Mouse (Mus musculus): Measurements from ENCODE around the gene Gm48551. TPM values are rescaled to one million over a fixed set of nuclear protein-coding genes. Genes with fewer than 3 reads are reported as not detected.
A peak's percentile ranks its signal among the peaks of the same experiment; 100 is the strongest.

Gene Gm48551
- total and polyA plus RNA-seq, 2 experiments from 2014 or later = 0.88 to 10.2 TPM

DNA sequence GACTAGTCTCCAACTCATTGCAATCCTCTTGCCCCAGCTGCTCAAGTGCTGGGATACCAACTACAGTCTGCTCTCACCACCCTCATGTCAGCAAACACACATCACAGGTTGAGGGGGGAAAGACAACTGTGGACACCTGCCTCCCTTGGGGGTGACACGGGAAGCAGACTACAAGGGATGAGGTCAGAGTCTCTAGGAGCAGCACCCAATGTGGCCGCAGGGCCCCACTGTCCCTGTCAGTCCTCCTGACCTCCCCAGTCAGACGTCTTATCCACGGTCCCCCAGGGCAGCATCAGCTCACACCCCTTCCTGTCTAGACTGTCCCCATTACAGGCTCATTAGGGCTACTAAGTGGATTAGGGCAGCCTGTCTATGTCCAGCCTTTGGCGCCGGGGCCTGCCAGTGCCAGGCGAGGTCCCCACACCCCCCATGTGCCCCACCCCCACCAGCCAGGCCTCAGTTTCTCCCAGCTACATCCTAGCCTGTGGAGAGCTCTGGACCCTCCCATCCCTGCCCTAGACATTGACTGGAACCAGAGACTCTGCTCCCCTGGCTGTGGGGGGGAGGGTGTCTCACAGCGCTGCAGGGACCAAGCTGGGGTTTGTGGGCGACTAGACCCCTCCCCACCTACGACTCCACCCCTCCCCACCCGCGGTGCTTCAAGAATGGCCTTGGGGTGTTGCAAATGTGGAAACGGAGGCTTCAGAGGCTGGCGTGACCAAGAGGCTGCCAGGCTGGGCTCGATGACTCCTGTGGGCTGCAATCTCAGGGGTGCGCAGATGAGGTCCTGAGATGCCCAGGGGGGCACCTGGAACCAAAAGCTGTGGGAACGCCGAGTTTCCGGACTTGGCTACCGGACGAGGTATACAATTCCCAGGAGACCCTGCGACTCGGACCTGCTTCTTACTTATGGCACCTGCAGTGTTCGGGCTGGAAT, 22.5 kb downstream of the Gm48551 start:
- no peak overlapping the region for H3K4me3 ChIP-seq (ENCODE audit: low read depth, low read length)
- DNase-seq (ENCODE audit: low spot score) (no peak), ATAC-seq (ENCODE audit: low FRiP score) (no peak)
- 36% methylated on average over 24 of the region's 24 CpGs for WGBS
- 0 out of 2 replicates have a peak, but pooled peaks cover 4% of the 10 kb centered on the region for H3K27me3 ChIP-seq (ENCODE audit: insufficient read depth, low read length)
- H3K27ac ChIP-seq (ENCODE audit: low read depth, low read length) = no peak overlapping the region
- H3K4me2 ChIP-seq (ENCODE audit: low read depth, low read length, poor library complexity, severe bottlenecking) = no peak overlapping the region
- 0 out of 2 replicates have a peak, but pooled peaks cover 3% of the 10 kb centered on the region for H3K4me1 ChIP-seq (ENCODE audit: insufficient read depth, low read length)
- H3K9ac ChIP-seq (replicated peaks; ENCODE audit: low read length, poor library complexity, severe bottlenecking) = no peak overlapping the region; the same call in 1 of the 2 replicates
- peaks cover 47% of the 10 kb centered on the region for H3K36me3 ChIP-seq (ENCODE audit: insufficient read depth, low read length)
- no peaks in the 10 kb centered on the region for H3K9me3 ChIP-seq (ENCODE audit: low read length)
- TF ChIP-seq CTCF (IDR thresholded peaks at IDR 0.05) = no peak

DNA sequence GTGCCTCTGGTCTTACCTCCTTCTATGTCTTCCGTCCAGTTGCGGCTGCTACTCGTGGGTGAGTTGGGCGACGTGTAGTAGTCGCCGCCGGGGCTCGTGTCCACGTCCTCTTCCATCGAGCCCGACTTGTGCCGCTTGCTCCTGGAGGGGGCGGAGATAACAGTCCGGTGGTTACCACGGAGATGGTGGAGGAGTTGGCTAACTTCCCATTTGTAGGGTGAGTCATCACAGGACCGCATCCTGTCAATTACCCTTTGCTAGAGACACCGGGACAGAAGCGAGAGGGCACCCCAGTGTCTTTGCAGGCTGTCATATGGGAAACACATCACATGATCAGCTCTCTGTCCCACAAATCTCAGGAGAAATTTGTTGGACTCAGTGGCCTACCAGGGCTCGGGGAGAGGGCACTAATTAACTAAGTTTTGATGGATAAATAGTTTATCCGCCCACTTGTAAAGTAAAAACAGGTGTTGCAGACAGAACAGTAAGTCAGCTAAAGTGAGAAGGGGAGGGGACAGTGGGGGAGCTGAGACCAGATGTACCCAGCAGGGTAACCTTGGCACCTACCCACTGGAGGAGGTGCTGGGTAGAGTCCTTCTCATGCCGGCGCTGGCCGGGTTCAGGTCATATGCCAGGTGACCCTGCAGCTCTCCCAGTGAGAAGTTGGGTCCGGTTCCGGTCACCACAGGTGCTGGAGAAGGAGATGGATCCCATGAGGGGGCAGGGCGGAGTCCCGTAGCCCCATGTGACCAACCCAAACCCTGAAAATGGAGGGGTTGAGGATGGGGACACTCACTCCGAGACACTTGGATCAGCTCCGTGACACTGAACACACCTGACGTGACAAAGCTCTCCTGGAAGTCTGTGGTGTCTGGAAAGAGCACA, 23.5 kb downstream of the Gm48551 start:
- no peaks in the 10 kb centered on the region for H3K9me3 ChIP-seq (ENCODE audit: low read length)
- DNase-seq (ENCODE audit: low spot score) (peak; percentile 88), ATAC-seq (ENCODE audit: low FRiP score) (no peak)
- H3K4me2 ChIP-seq (ENCODE audit: low read depth, low read length, poor library complexity, severe bottlenecking) = peak overlapping the region; percentile 22; the same call in 1 of the 2 replicates
- no peak overlapping the region; the same call in 1 of the 2 replicates for H3K9ac ChIP-seq (replicated peaks; ENCODE audit: low read length, poor library complexity, severe bottlenecking)
- 38% methylated on average over 31 of the region's 31 CpGs for WGBS
- 0 out of 2 replicates have a peak, but pooled peaks cover 4% of the 10 kb centered on the region for H3K27me3 ChIP-seq (ENCODE audit: insufficient read depth, low read length)
- peaks cover 47% of the 10 kb centered on the region for H3K36me3 ChIP-seq (ENCODE audit: insufficient read depth, low read length)
- no peak overlapping the region for H3K4me3 ChIP-seq (ENCODE audit: low read depth, low read length)
- no peak for TF ChIP-seq CTCF (IDR thresholded peaks at IDR 0.05)
- no peak overlapping the region for H3K27ac ChIP-seq (ENCODE audit: low read depth, low read length)
- 0 out of 2 replicates have a peak, but pooled peaks cover 3% of the 10 kb centered on the region for H3K4me1 ChIP-seq (ENCODE audit: insufficient read depth, low read length)

DNA sequence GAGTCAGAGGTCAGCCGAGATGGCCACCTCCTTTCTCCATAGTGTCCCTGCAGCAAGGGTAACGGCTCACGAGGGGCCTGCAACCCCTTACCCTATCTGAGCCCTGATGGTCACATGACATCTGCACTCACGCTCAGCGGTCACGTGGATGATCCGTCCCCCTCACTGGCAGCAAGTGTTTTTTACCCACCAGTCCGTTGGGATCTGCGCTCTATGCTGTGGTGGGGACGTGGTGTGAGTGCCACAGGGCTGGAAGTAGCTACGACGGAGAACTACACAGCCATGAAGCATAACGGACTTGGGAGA, 24.1 kb downstream of the Gm48551 start:
- DNase-seq (ENCODE audit: low spot score) = no peak
- Histone ChIP-seq H3K27me3 (ENCODE audit: insufficient read depth, low read length) (0 out of 2 replicates have a peak, but pooled peaks cover 4% of the 10 kb centered on the region), H3K4me3 (ENCODE audit: low read depth, low read length) (no peak overlapping the region), H3K9ac (replicated peaks; ENCODE audit: low read length, poor library complexity, severe bottlenecking) (no peak overlapping the region), H3K9me3 (ENCODE audit: low read length) (no peaks in the 10 kb centered on the region), H3K36me3 (ENCODE audit: insufficient read depth, low read length) (peaks cover 42% of the 10 kb centered on the region), H3K27ac (ENCODE audit: low read depth, low read length) (no peak overlapping the region), H3K4me2 (ENCODE audit: low read depth, low read length, poor library complexity, severe bottlenecking) (no peak overlapping the region), H3K4me1 (ENCODE audit: insufficient read depth, low read length) (0 out of 2 replicates have a peak, but pooled peaks cover 3% of the 10 kb centered on the region)
- WGBS = 54% methylated on average over 13 of the region's 13 CpGs
- no peak for ATAC-seq (ENCODE audit: low FRiP score)
- no peak for TF ChIP-seq CTCF (IDR thresholded peaks at IDR 0.05)

DNA sequence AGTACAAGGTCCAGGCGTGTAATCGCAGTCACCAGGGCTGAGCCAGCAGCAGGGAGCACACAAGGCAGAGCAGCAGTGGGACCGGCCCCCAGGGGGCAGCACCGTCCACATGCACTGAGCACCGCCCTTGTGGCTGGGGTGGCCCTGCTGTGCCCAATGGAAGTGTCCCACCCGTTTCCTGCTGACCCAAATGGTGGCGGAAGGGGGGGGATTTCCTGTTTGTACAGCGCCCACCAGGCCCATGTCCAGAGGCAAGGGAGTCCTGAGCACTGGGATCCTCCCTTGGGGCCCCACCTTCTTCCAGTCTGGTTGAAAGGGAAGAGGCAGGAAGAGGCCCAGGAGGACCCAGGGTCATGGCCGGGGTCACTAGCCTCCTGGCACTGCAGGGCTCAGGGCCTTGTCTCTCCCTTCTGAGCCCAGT, 24.6 kb downstream of the Gm48551 start:
- WGBS = 32% methylated on average over 9 of the region's 9 CpGs

DNA sequence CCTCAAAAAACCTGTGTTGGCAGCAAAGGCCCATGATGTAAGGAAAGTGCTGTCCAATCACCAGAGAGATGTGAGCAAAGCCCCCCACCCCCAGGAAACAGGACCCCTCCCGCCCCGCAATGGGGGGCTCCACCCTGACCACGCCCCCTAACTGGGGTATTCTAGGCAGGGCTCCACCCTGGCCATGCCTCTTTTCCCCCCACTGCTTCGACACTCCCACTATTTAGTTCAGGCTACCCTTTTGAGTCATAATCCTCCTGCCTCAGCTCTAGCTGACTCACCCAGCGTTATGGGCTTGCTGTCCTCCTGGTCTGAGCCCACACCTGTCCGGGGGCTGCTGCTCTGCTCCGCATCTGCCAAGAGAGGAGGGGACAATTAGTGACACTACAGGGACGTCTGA, 25.1 kb downstream of the Gm48551 start:
- ATAC-seq (ENCODE audit: low FRiP score) (no peak), DNase-seq (ENCODE audit: low spot score) (no peak)
- no peak for TF ChIP-seq CTCF (IDR thresholded peaks at IDR 0.05)
- H3K9ac ChIP-seq (replicated peaks; ENCODE audit: low read length, poor library complexity, severe bottlenecking) = no peak overlapping the region
- H3K4me3 ChIP-seq (ENCODE audit: low read depth, low read length) = no peak overlapping the region
- no peak overlapping the region for H3K4me2 ChIP-seq (ENCODE audit: low read depth, low read length, poor library complexity, severe bottlenecking)
- H3K4me1 ChIP-seq (ENCODE audit: insufficient read depth, low read length) = 0 out of 2 replicates have a peak, but pooled peaks cover 5% of the 10 kb centered on the region
- H3K36me3 ChIP-seq (ENCODE audit: insufficient read depth, low read length) = peaks cover 41% of the 10 kb centered on the region
- 0 out of 2 replicates have a peak, but pooled peaks cover 4% of the 10 kb centered on the region for H3K27me3 ChIP-seq (ENCODE audit: insufficient read depth, low read length)
- 15% methylated on average over 8 of the region's 8 CpGs for WGBS
- H3K9me3 ChIP-seq (ENCODE audit: low read length) = no peaks in the 10 kb centered on the region
- no peak overlapping the region for H3K27ac ChIP-seq (ENCODE audit: low read depth, low read length)

More for the DNA sequence above, 24.6 kb downstream of the Gm48551 start:
- Histone ChIP-seq H3K4me2 (ENCODE audit: low read depth, low read length, poor library complexity, severe bottlenecking) (no peak overlapping the region), H3K9ac (replicated peaks; ENCODE audit: low read length, poor library complexity, severe bottlenecking) (no peak overlapping the region), H3K4me1 (ENCODE audit: insufficient read depth, low read length) (0 out of 2 replicates have a peak, but pooled peaks cover 3% of the 10 kb centered on the region), H3K27ac (ENCODE audit: low read depth, low read length) (no peak overlapping the region), H3K4me3 (ENCODE audit: low read depth, low read length) (no peak overlapping the region), H3K27me3 (ENCODE audit: insufficient read depth, low read length) (0 out of 2 replicates have a peak, but pooled peaks cover 4% of the 10 kb centered on the region), H3K36me3 (ENCODE audit: insufficient read depth, low read length) (peaks cover 42% of the 10 kb centered on the region), H3K9me3 (ENCODE audit: low read length) (no peaks in the 10 kb centered on the region)
- peak; percentile 74 for TF ChIP-seq CTCF (IDR thresholded peaks at IDR 0.05)
- DNase-seq (ENCODE audit: low spot score) = peak; percentile 62
- 0 out of 2 replicates have a peak, but pooled peaks have one; percentile 13 for ATAC-seq (ENCODE audit: low FRiP score)

Measured in midbrain, postnatal 0 days (tissue).